Mouse (Mus musculus) MEL (cell line): ENCODE measurements around the gene Rock2. TPM values are rescaled to one million over a fixed set of nuclear protein-coding genes. Genes with fewer than 3 reads are reported as not detected.

Source experiments
- DNase-seq: peaks from one replicate; pipeline ENCODE4 v3.0.0; 2011; ENCODE audit warnings: low read depth, low spot score
- H3K27ac ChIP-seq: 2 replicates; pipeline ENCODE4 v1.5.1; 2012; ENCODE audit warnings: low read depth, mild to moderate bottlenecking, control low read depth, low read length, moderate library complexity; ENCODE audit not compliant: control insufficient read depth
- H3K27me3 ChIP-seq, 2 experiments: fragments of 150-350 bp in 1 of 2; sonication (generic) in 1 of 2; 2 replicates each; pipeline ENCODE4 v1.6.1; 2012; ENCODE audit warnings: low read length in 2 of 2, mild to moderate bottlenecking in 2 of 2, improper control_type of control experiment in 1 of 2, moderate library complexity in 1 of 2; ENCODE audit not compliant: insufficient read depth in 2 of 2, control insufficient read depth in 1 of 2
- H3K36me3 ChIP-seq, 2 experiments: 2 replicates each; pipeline ENCODE4 v1.6.1; 2012 to 2014; ENCODE audit warnings: low read length in 2 of 2, improper control_type of control experiment in 1 of 2, inconsistent platforms in 1 of 2, mild to moderate bottlenecking in 1 of 2; ENCODE audit not compliant: insufficient read depth in 2 of 2, control insufficient read depth in 1 of 2
- H3K4me1 ChIP-seq, 2 experiments: fragments of 150-350 bp in 1 of 2; sonication (generic) in 1 of 2; 2 replicates each; pipeline ENCODE4 v1.6.1; 2012; ENCODE audit warnings: low read length in 2 of 2, improper control_type of control experiment in 1 of 2, mild to moderate bottlenecking in 1 of 2; ENCODE audit not compliant: insufficient read depth in 2 of 2, control insufficient read depth in 1 of 2
- H3K4me3 ChIP-seq, 2 experiments: fragments of 150-350 bp in 1 of 2; sonication (generic) in 1 of 2; 2 replicates each; pipeline ENCODE4 v1.5.1; 2012; ENCODE audit warnings: low read depth in 2 of 2, low read length in 2 of 2, mild to moderate bottlenecking in 2 of 2, moderate library complexity in 2 of 2, control low read depth in 1 of 2, improper control_type of control experiment in 1 of 2; ENCODE audit not compliant: control insufficient read depth in 1 of 2, insufficient read depth in 1 of 2
- H3K79me2 ChIP-seq: 2 replicates; pipeline ENCODE4 v1.6.1; 2012; ENCODE audit warnings: mild to moderate bottlenecking, low read length, moderate library complexity; ENCODE audit not compliant: control insufficient read depth, poor library complexity, insufficient read depth
- H3K9ac ChIP-seq: 2 replicates; pipeline ENCODE4 v1.6.1; 2012; ENCODE audit warnings: low read depth, mild to moderate bottlenecking, control low read depth, low read length, moderate library complexity; ENCODE audit not compliant: control insufficient read depth, poor library complexity, severe bottlenecking
- H3K9me3 ChIP-seq: fragments of 150-350 bp; sonication (generic); replicated peaks from 2 replicates; pipeline ENCODE4 v1.6.1; 2012; ENCODE audit warnings: mild to moderate bottlenecking, low read length, improper control_type of control experiment, moderate library complexity; ENCODE audit not compliant: insufficient read depth
- CHD1 ChIP-seq: IDR thresholded peaks from 2 replicates; pipeline ENCODE4 v1.6.1; 2012; ENCODE audit warnings: low read depth, mild to moderate bottlenecking, inconsistent platforms, low read length, improper control_type of control experiment
- CHD2 ChIP-seq: IDR thresholded peaks from 2 replicates; pipeline ENCODE4 v1.6.1; 2011; ENCODE audit warnings: low read length, improper control_type of control experiment
- CTCF ChIP-seq, 3 experiments: IDR thresholded peaks in 2 of 3; conservative IDR thresholded peaks in 1 of 3; 2 replicates each; pipeline ENCODE4 v1.5.1; 2011 to 2012; ENCODE audit warnings: low read length in 3 of 3, low read depth in 2 of 3, mild to moderate bottlenecking in 2 of 3, improper control_type of control experiment in 1 of 3, inconsistent platforms in 1 of 3, mixed read lengths in 1 of 3, moderate library complexity in 1 of 3; ENCODE audit not compliant: control insufficient read depth in 1 of 3, insufficient read depth in 1 of 3, poor library complexity in 1 of 3, severe bottlenecking in 1 of 3
- ELF1 ChIP-seq: IDR thresholded peaks from 2 replicates; pipeline ENCODE4 v1.6.1; 2014; ENCODE audit warnings: low read depth, mild to moderate bottlenecking, inconsistent platforms, low read length, improper control_type of control experiment, moderate library complexity
- EP300 ChIP-seq, 2 experiments: IDR thresholded peaks; 2 replicates each; pipeline ENCODE4 v1.6.1; 2011; ENCODE audit warnings: improper control_type of control experiment in 2 of 2, low read length in 2 of 2, low read depth in 1 of 2, mild to moderate bottlenecking in 1 of 2
- ETS1 ChIP-seq: IDR thresholded peaks from 2 replicates; pipeline ENCODE4 v1.6.1; 2012; ENCODE audit warnings: low read depth, mild to moderate bottlenecking, inconsistent platforms, low read length, improper control_type of control experiment, moderate library complexity
- GABPA ChIP-seq: IDR thresholded peaks from 2 replicates; pipeline ENCODE4 v1.6.1; 2012; ENCODE audit warnings: low read depth, mild to moderate bottlenecking, inconsistent platforms, low read length, improper control_type of control experiment, moderate library complexity
- HCFC1 ChIP-seq: IDR thresholded peaks from 2 replicates; pipeline ENCODE4 v1.6.1; 2012; ENCODE audit warnings: low read depth, mild to moderate bottlenecking, inconsistent platforms, low read length, improper control_type of control experiment, moderate library complexity
- JUND ChIP-seq: IDR thresholded peaks from 2 replicates; pipeline ENCODE4 v1.6.1; 2011; ENCODE audit warnings: low read depth, mild to moderate bottlenecking, improper control_type of control experiment, low read length
- KAT2A ChIP-seq: conservative IDR thresholded peaks from 2 replicates; pipeline ENCODE4 v1.6.1; 2012; ENCODE audit warnings: low read depth, low read length, improper control_type of control experiment, inconsistent platforms
- MAFK ChIP-seq: IDR thresholded peaks from 2 replicates; pipeline ENCODE4 v1.6.1; 2011; ENCODE audit warnings: low read depth, mild to moderate bottlenecking, low read length, improper control_type of control experiment, borderline replicate concordance
- MAX ChIP-seq: IDR thresholded peaks from 2 replicates; pipeline ENCODE4 v1.6.1; 2011; ENCODE audit warnings: low read length, improper control_type of control experiment
- MEF2A ChIP-seq: IDR thresholded peaks from 2 replicates; pipeline ENCODE4 v1.6.1; 2014; ENCODE audit warnings: low read depth, mild to moderate bottlenecking, inconsistent platforms, low read length, improper control_type of control experiment; ENCODE audit not compliant: poor library complexity, insufficient replicate concordance, severe bottlenecking; ENCODE audit errors: extremely low read depth
- NRF1 ChIP-seq: IDR thresholded peaks from 2 replicates; pipeline ENCODE4 v1.6.1; 2014; ENCODE audit warnings: low read depth, mild to moderate bottlenecking, inconsistent platforms, low read length, improper control_type of control experiment, moderate library complexity; ENCODE audit not compliant: poor library complexity, insufficient read depth, severe bottlenecking
- POLR2A ChIP-seq, 2 experiments: IDR thresholded peaks; 2 replicates each; pipeline ENCODE4 v1.6.1; 2011 to 2012; ENCODE audit warnings: low read length in 2 of 2, mild to moderate bottlenecking in 2 of 2, control low read depth in 1 of 2, improper control_type of control experiment in 1 of 2, low read depth in 1 of 2, moderate library complexity in 1 of 2; ENCODE audit not compliant: control insufficient read depth in 1 of 2, insufficient read depth in 1 of 2, poor library complexity in 1 of 2
- RAD21 ChIP-seq: IDR thresholded peaks from 2 replicates; pipeline ENCODE4 v1.6.1; 2011; ENCODE audit warnings: mild to moderate bottlenecking, low read depth, low read length, improper control_type of control experiment
- SIN3A ChIP-seq: IDR thresholded peaks from 2 replicates; pipeline ENCODE4 v1.6.1; 2012; ENCODE audit warnings: low read length, improper control_type of control experiment, inconsistent platforms
- SMC3 ChIP-seq: IDR thresholded peaks from 2 replicates; pipeline ENCODE4 v1.6.1; 2011; ENCODE audit warnings: low read depth, low read length, improper control_type of control experiment
- TAL1 ChIP-seq: IDR thresholded peaks from 2 replicates; pipeline ENCODE4 v1.6.1; 2012; ENCODE audit warnings: mild to moderate bottlenecking, inconsistent platforms, low read length, moderate library complexity, mixed read lengths
- TCF12 ChIP-seq: IDR thresholded peaks from 2 replicates; pipeline ENCODE4 v1.6.1; 2014; ENCODE audit warnings: low read depth, mild to moderate bottlenecking, inconsistent platforms, low read length, improper control_type of control experiment, moderate library complexity
- ZC3H11A ChIP-seq: IDR thresholded peaks from 2 replicates; pipeline ENCODE4 v1.6.1; 2012; ENCODE audit warnings: low read depth, mild to moderate bottlenecking, inconsistent platforms, low read length, improper control_type of control experiment
- ZKSCAN1 ChIP-seq: IDR thresholded peaks from 2 replicates; pipeline ENCODE4 v1.6.1; 2012; ENCODE audit warnings: low read depth, mild to moderate bottlenecking, inconsistent platforms, low read length, improper control_type of control experiment, moderate library complexity
- ZNF384 ChIP-seq: IDR thresholded peaks from 2 replicates; pipeline ENCODE4 v1.6.1; 2012; ENCODE audit warnings: low read depth, mild to moderate bottlenecking, inconsistent platforms, low read length, improper control_type of control experiment
- polyA plus RNA-seq, 2 experiments: library from polyadenylated mRNA; stranded (reverse) in 1 of 2; unstranded in 1 of 2; fragments of >175 nt in 1 of 2; fragments of >200 nt in 1 of 2; gene quantifications; 2 replicates each; pipeline versions ENCODE4 v1.2.1 to v1.2.4; 2012; ENCODE audit warnings: low replicate concordance in 2 of 2, low read depth in 1 of 2; ENCODE audit not compliant: insufficient read length in 2 of 2, insufficient read depth in 1 of 2, missing spikeins in 1 of 2
- total RNA-seq: library from RNA; depleted of rRNA; stranded (reverse); fragments of 300-350 nt; gene quantifications from 2 replicates; pipeline ENCODE4 v1.2.3, GENCODE M21; 2012

Rock2 gene
- total and polyA plus RNA-seq, 3 experiments = 10.9 to 46.4 (median 14.4) TPM

DNA sequence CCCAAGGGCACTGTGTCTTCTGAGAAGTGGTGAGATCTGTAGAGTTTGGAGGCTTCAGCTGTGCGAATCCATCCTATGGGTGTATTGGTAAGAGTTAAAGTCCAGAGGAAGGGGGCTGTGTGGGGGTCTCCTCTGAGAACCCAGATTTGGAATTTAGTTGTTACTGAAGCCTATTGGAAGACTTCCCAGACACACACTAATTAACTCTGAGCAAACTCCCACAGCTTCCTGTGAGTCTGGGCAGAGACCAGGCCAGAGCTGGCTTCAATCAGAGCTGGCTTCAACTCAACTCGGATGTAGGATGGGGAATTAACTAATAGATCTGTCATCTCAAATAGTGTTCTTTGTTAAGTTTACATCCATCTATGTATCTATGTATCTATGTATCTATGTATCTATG is 121.0 kb downstream of the Rock2 start:
- Histone ChIP-seq H3K9me3 (no peaks in the 10 kb centered on the region), H3K27ac (no peak overlapping the region), H3K4me1 (peaks cover 5 to 11% of the 10 kb centered on the region in 2 experiments), H3K36me3 (peaks cover 0 to 6% of the 10 kb centered on the region in 2 experiments; a peak in 2 of 4 replicates), H3K4me3 (no peak overlapping the region), H3K79me2 (no peaks in the 10 kb centered on the region), H3K9ac (no peak overlapping the region), H3K27me3 (no peaks in the 10 kb centered on the region)
- TF ChIP-seq TAL1 (no peak), RAD21 (no peak), ELF1 (no peak), GABPA (no peak), HCFC1 (no peak), NRF1 (no peak), ZC3H11A (no peak), TCF12 (no peak), SIN3A (no peak), ZKSCAN1 (no peak), MEF2A (no peak), CTCF (IDR thresholded peaks at IDR 0.05 in 2 of 3, conservative IDR thresholded peaks at IDR 0.05 in 1 of 3; ENCODE audit: control insufficient read depth in 1 of 3, insufficient read depth in 1 of 3, low read depth in 2 of 3, low read length in 3 of 3, poor library complexity in 1 of 3, severe bottlenecking in 1 of 3) (no peak), MAFK (no peak), JUND (no peak), ETS1 (no peak), CHD2 (no peak), CHD1 (no peak), MAX (no peak), POLR2A (IDR thresholded peaks at IDR 0.05; ENCODE audit: control insufficient read depth in 1 of 2, insufficient read depth in 1 of 2, low read depth in 1 of 2, low read length in 2 of 2, poor library complexity in 1 of 2) (no peak)
- no peak for DNase-seq

DNA sequence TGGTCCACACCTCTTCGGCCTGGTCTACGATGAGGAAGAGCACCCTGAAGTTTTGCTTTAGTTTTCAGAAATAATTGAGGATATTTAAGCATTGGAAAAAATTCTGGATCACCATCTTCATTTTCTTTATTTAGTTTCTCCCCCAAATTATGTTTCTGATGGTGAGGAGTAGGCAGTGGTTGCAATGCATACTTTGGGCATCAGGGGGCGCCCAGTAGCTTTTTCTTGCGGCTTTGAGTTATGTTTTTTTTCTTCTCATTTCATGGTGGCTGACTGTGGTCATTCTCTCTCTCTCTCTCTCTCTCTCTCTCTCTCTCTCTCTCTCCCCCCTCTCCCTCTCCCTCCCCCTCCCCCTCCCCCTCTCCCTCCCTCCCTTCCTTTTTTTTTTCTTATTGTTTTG is 123.8 kb downstream of the Rock2 start:
- peaks cover 0 to 11% of the 10 kb centered on the region in 2 experiments; a peak in 2 of 4 replicates for H3K36me3 ChIP-seq
- no peaks in the 10 kb centered on the region for H3K9me3 ChIP-seq
- peak; percentile 71 for DNase-seq

More for the DNA sequence above, 123.8 kb downstream of the Rock2 start:
- Histone ChIP-seq H3K9ac (no peak overlapping the region), H3K27me3 (no peaks in the 10 kb centered on the region), H3K79me2 (no peaks in the 10 kb centered on the region), H3K4me3 (no peak overlapping the region), H3K4me1 (peaks cover 12 to 21% of the 10 kb centered on the region in 2 experiments), H3K27ac (no peak overlapping the region)
- TF ChIP-seq ZC3H11A (peak; percentile 10; the same call in 1 of the 2 replicates), SMC3 (peak; percentile 42), EP300 (IDR thresholded peaks at IDR 0.05; ENCODE audit: low read depth in 1 of 2, low read length in 2 of 2) (no peak), ZNF384 (peak; percentile 77), KAT2A (no peak), RAD21 (peak; percentile 30), CTCF (IDR thresholded peaks at IDR 0.05 in 2 of 3, conservative IDR thresholded peaks at IDR 0.05 in 1 of 3; ENCODE audit: control insufficient read depth in 1 of 3, insufficient read depth in 1 of 3, low read depth in 2 of 3, low read length in 3 of 3, poor library complexity in 1 of 3, severe bottlenecking in 1 of 3) (peak; percentile 26 to 40 (median 39); a peak in 5 of 6 replicates)
